Mouse (Mus musculus): ENCODE measurements around the gene Tbcb. TPM values are rescaled to one million over a fixed set of nuclear protein-coding genes. Genes with fewer than 3 reads are reported as not detected.
"Not testable (repeated sequence)": the region's sequence is repeated elsewhere in the genome, so short reads cannot be mapped to it uniquely, and the experiment has no call there.

The Tbcb gene
- polyA plus RNA-seq, 1 experiment from 2014 or later, result 151 TPM

DNA sequence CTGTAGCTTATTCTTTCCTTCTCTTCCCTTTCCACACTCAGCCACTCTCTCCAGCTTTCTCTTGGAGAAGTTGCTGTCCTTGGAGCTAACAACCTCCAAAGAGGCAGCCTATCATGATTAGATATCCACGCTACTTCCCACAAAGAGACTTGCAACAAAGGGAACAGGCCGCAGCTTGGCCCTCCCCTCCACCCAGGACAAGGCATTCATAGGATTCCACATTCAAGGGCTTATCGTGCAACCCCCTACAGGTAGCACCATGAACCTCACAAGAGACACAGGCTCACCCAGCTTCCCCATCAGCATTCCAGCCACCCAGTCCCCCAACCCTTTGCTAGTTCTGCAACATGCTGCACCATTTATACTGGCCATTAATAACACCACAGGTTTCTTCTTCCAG, 34.7 kb upstream of the Tbcb start:
- Histone ChIP-seq H3K9ac (ENCODE audit: low read length) (no peak overlapping the region), H3K4me1 (ENCODE audit: control insufficient read depth, insufficient read depth, low read length) (no peaks in the 10 kb centered on the region), H3K27ac (ENCODE audit: low read length) (no peak overlapping the region), H3K36me3 (ENCODE audit: control insufficient read depth, insufficient read depth, low read length) (no peaks in the 10 kb centered on the region), H3K27me3 (ENCODE audit: control insufficient read depth, insufficient read depth, low read length) (no peaks in the 10 kb centered on the region), H3K4me2 (ENCODE audit: low read depth, low read length) (no peak overlapping the region), H3K9me3 (replicated peaks; ENCODE audit: control insufficient read depth, low read length) (no peaks in the 10 kb centered on the region), H3K4me3 (replicated peaks; ENCODE audit: low read length) (no peak overlapping the region)
- no peak for ATAC-seq (ENCODE audit: insufficient read depth, low FRiP score)
- 70% methylated on average over 3 of the region's 3 CpGs for WGBS

DNA sequence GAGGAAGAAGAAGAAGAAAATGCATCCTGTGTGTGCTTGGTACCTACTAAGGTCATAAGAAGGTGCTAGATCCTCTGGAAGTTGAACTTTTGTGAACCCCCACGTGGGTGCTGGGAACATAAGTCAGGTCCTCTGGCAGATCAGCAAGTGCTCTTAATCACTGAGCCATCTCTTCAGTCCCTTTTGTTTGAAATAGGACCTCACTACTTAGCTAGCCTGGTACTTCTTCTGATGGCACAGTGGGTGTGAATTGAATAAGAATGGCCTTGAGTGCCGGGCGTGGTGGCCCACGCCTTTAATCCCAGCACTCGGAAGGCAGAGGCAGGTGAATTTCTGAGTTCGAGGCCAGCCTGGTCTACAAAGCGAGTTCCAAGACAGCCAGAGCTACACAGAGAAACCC, 33.9 kb upstream of the Tbcb start:
- 81% methylated on average over 7 of the region's 7 CpGs for WGBS
- H3K9me3 ChIP-seq (replicated peaks; ENCODE audit: control insufficient read depth, low read length), result no peaks in the 10 kb centered on the region
- ATAC-seq (ENCODE audit: insufficient read depth, low FRiP score), result no peak

DNA sequence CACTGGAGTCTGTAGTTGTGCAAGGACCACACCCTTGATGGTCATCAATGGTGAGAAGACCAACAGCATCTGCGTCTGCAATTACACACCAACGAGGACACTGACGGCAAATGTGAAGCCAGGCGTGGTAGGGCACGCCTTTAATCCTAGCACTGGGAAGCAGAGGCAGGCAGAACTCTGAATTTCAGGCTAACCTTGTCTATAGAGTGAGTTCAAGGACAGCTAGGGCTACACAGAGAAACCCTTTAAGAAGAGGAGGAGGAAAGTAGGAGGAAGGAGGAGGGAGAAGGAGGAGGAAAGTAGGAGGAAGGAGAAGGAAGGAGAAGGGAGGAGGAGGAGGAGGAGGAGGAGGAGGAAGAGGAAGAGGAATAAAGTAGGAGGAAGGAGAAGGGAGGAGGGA, 33.5 kb upstream of the Tbcb start:
- H3K4me2 ChIP-seq (ENCODE audit: low read depth, low read length), result no peak overlapping the region
- 0 out of 2 replicates have a peak, but pooled peaks cover 2% of the 10 kb centered on the region for H3K36me3 ChIP-seq (ENCODE audit: control insufficient read depth, insufficient read depth, low read length)
- ATAC-seq (ENCODE audit: insufficient read depth, low FRiP score), result no peak
- H3K9ac ChIP-seq (ENCODE audit: low read length), result no peak overlapping the region
- H3K27ac ChIP-seq (ENCODE audit: low read length), result no peak overlapping the region
- no peak overlapping the region for H3K4me3 ChIP-seq (replicated peaks; ENCODE audit: low read length)
- H3K9me3 ChIP-seq (replicated peaks; ENCODE audit: control insufficient read depth, low read length), result no peaks in the 10 kb centered on the region
- no peaks in the 10 kb centered on the region for H3K27me3 ChIP-seq (ENCODE audit: control insufficient read depth, insufficient read depth, low read length)
- no peaks in the 10 kb centered on the region for H3K4me1 ChIP-seq (ENCODE audit: control insufficient read depth, insufficient read depth, low read length)
- WGBS, result 87% methylated on average over 5 of the region's 5 CpGs

More for the DNA sequence above, 33.9 kb upstream of the Tbcb start:
- no peaks in the 10 kb centered on the region for H3K4me1 ChIP-seq (ENCODE audit: control insufficient read depth, insufficient read depth, low read length)
- H3K27me3 ChIP-seq (ENCODE audit: control insufficient read depth, insufficient read depth, low read length), result no peaks in the 10 kb centered on the region
- H3K4me2 ChIP-seq (ENCODE audit: low read depth, low read length), result no peak overlapping the region
- H3K36me3 ChIP-seq (ENCODE audit: control insufficient read depth, insufficient read depth, low read length), result 0 out of 2 replicates have a peak, but pooled peaks cover 2% of the 10 kb centered on the region
- no peak overlapping the region for H3K9ac ChIP-seq (ENCODE audit: low read length)
- H3K27ac ChIP-seq (ENCODE audit: low read length), result no peak overlapping the region
- H3K4me3 ChIP-seq (replicated peaks; ENCODE audit: low read length), result no peak overlapping the region

DNA sequence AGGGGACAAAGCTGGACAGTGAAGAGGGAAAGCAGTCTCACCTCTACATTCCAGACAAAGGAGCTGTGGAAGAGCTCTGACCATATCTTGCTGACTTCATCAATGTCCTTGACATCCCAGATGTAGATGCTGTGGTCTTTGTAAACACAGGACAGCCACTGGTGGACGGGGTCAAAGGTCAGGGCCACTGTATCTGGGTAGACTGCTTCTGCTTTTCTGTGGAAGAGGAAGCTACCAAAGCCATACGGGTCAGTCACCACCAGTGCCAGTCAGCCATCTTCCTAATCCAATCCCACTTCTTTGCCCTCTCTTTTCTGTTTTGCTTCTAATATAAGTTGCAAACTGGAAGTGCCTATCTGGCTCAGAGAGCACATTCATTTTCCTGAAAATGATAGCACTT, 33.0 kb upstream of the Tbcb start:
- Histone ChIP-seq H3K4me3 (replicated peaks; ENCODE audit: low read length) (no peak overlapping the region), H3K9me3 (replicated peaks; ENCODE audit: control insufficient read depth, low read length) (no peaks in the 10 kb centered on the region), H3K36me3 (ENCODE audit: control insufficient read depth, insufficient read depth, low read length) (0 out of 2 replicates have a peak, but pooled peaks cover 2% of the 10 kb centered on the region), H3K4me1 (ENCODE audit: control insufficient read depth, insufficient read depth, low read length) (no peaks in the 10 kb centered on the region), H3K4me2 (ENCODE audit: low read depth, low read length) (no peak overlapping the region), H3K27me3 (ENCODE audit: control insufficient read depth, insufficient read depth, low read length) (no peaks in the 10 kb centered on the region), H3K9ac (ENCODE audit: low read length) (no peak overlapping the region), H3K27ac (ENCODE audit: low read length) (no peak overlapping the region)
- ATAC-seq (ENCODE audit: insufficient read depth, low FRiP score), result no peak
- WGBS, result 71% methylated on average over 2 of the region's 2 CpGs

DNA sequence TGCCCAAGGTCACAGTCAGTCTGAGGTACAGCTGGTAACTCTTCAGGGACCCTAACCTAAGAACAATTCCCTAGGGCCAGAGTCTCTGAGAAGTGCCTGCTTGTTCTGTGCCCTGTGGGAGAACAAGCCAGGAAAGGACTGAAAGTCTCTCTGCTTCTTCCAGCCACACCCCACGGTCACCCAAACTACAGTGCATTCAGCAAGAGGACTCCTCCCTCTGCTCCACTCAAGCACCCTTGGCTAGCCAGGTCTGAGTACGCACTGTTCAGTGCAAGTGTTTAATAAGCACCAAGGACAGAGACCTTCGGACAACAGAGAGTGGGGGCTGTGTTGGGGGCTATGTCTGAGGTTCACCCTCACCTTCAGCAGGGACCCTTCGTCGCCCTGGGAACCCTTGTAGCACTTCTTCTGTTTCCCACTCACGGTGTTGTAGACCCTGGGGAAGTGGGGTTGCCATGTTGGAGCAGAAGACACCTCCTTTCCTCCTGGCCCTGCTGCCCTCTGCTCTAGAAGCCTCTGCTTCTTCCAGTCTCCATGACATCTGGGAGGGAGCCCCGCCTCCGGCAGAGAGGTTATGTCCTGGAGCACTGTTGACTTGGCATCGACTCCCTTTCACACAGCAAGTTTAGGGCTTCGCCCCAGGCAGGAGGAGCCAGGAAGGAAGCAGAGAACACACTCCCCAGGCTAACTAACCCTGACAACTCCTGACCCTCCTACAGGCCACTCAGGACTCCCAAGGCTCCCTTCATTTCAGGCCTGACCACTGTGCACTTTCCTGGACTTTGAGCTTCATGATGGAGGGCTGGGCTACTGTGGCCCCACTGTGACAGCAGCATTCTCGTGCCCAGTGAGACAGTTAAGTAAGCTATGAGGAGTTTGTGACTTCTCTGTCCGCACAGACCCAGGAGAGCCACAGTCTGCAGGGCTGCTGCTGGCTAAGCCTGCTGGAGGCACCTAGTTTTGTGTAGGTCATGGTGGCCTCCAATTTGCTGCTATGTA, 20.2 kb upstream of the Tbcb start:
- 71% methylated on average over 12 of the region's 12 CpGs for WGBS
- no peak overlapping the region for H3K9ac ChIP-seq (ENCODE audit: low read length)
- H3K4me3 ChIP-seq (replicated peaks; ENCODE audit: low read length), result no peak overlapping the region
- no peaks in the 10 kb centered on the region for H3K4me1 ChIP-seq (ENCODE audit: control insufficient read depth, insufficient read depth, low read length)
- H3K27ac ChIP-seq (ENCODE audit: low read length), result no peak overlapping the region
- ATAC-seq (ENCODE audit: insufficient read depth, low FRiP score), result 0 out of 2 replicates have a peak, but pooled peaks have one; percentile 44
- H3K9me3 ChIP-seq (replicated peaks; ENCODE audit: control insufficient read depth, low read length), result no peaks in the 10 kb centered on the region
- no peak overlapping the region for H3K4me2 ChIP-seq (ENCODE audit: low read depth, low read length)
- no peaks in the 10 kb centered on the region for H3K27me3 ChIP-seq (ENCODE audit: control insufficient read depth, insufficient read depth, low read length)
- no peaks in the 10 kb centered on the region for H3K36me3 ChIP-seq (ENCODE audit: control insufficient read depth, insufficient read depth, low read length)

DNA sequence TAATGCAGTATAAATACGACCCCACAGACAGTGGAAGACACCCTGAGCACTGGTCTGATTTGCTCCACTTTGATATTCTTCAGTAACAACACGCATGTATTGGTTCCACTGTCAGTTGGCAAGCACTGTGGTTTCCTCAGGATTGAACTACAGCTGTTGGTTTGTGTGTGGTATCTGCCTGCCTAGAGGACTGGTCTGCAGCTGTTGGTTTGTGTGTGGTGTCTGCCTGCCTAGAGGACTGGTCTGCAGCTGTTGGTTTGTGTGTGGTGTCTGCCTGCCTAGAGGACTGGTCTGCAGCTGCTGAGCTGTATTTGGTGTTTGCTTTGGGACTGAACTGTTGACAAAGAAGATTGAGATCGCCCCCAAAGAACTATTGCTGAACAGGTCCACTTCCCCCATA, 5.3 kb upstream of the Tbcb start:
- H3K27me3 ChIP-seq (ENCODE audit: control insufficient read depth, insufficient read depth, low read length); H3K4me3 ChIP-seq (replicated peaks; ENCODE audit: low read length); H3K4me1 ChIP-seq (ENCODE audit: control insufficient read depth, insufficient read depth, low read length); H3K36me3 ChIP-seq (ENCODE audit: control insufficient read depth, insufficient read depth, low read length); H3K27ac ChIP-seq (ENCODE audit: low read length); ATAC-seq (ENCODE audit: insufficient read depth, low FRiP score); H3K9me3 ChIP-seq (replicated peaks; ENCODE audit: control insufficient read depth, low read length); H3K4me2 ChIP-seq (ENCODE audit: low read depth, low read length); H3K9ac ChIP-seq (ENCODE audit: low read length): not testable (repeated sequence)
- WGBS, result 85% methylated on average over 3 of the region's 3 CpGs

DNA sequence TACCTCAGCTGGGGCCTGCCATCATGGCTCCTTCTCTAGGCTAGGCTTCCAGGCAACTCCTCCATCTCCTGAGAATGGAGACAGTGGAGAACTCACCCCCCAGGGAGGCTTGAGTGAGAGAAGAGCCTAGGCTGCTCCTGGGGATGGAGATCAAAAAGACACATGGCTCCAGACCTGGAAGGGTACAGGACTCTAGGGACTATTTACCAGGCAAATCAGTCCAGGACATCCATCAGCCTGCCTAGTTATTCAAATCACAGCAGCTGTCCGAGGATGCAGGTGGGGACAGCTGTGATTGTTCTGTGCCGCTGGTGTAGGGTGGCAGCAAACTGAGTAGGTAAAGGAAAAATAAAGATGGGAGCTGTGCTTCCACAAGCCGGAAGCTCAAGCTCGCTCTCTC, 3.6 kb upstream of the Tbcb start, which contains the start of gene Ovol3:
TSS of gene Ovol3 (minus strand) at position 101 of the 400 bp plus-strand sequence.
- 77% methylated on average over 4 of the region's 4 CpGs for WGBS
- H3K4me2 ChIP-seq (ENCODE audit: low read depth, low read length), result no peak within 1 kb of the TSS
- H3K4me3 ChIP-seq (replicated peaks; ENCODE audit: low read length), result no peak within 1 kb of the TSS
- no peak for ATAC-seq (ENCODE audit: insufficient read depth, low FRiP score)
- H3K27ac ChIP-seq (ENCODE audit: low read length), result no peak within 1 kb of the TSS
- no peaks in the 10 kb centered on the region for H3K36me3 ChIP-seq (ENCODE audit: control insufficient read depth, insufficient read depth, low read length)
- H3K9ac ChIP-seq (ENCODE audit: low read length), result no peak within 1 kb of the TSS
- H3K9me3 ChIP-seq (replicated peaks; ENCODE audit: control insufficient read depth, low read length), result no peaks in the 10 kb centered on the region
- H3K4me1 ChIP-seq (ENCODE audit: control insufficient read depth, insufficient read depth, low read length), result peaks cover 14% of the 10 kb centered on the region
- no peaks in the 10 kb centered on the region for H3K27me3 ChIP-seq (ENCODE audit: control insufficient read depth, insufficient read depth, low read length)

DNA sequence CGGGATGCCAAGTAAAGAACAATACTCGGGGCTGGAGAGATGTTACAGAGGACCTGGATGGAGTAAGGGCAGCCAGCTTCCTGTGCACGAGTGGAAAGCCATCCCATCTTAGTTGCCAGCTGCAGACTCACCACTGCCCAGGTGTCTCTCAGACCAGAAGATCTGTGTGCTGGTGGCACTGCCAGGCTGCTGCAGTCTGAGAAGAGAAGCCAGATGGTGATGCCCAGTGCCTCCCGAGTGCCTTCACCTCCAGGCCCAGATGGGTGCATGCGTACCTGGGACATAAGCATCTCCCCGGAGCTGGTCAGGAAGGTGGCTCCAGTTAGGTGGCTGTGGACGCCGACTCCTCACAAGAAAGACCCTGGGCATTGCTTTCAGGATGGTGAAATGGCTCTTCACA, 3.0 kb upstream of the Tbcb start:
- WGBS, result 88% methylated on average over 8 of the region's 8 CpGs

DNA sequence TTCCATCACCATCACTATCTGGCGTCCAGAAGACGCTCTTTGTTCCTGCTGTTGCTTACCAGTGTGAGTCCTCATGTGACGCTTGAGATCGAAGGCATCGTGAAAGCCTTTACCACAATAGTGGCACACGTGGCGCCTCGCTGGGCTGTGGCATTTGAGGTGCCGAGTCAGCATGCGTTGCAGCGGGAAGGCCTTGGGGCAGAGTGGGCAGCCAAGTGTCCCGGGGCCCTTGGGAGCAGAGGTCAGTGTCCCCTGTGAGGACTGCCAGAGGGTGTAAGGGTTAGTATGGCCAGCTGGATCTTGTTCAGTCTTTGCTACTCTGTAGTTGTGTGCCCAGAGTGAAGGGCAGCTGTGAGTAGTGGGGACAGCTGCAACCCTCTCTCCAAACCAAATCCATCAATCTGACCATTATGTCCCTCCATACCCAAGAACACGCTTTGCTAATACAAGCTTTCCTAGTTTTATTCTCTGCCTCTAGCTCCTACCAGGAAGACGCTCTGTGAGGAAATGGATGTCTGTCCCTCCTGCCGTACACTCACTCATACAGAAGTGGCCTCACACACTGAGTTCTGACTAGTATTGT, 2.3 kb upstream of the Tbcb start:
- H3K4me1 ChIP-seq (ENCODE audit: control insufficient read depth, insufficient read depth, low read length), result peaks cover 14% of the 10 kb centered on the region
- H3K9ac ChIP-seq (ENCODE audit: low read length), result no peak overlapping the region
- H3K27me3 ChIP-seq (ENCODE audit: control insufficient read depth, insufficient read depth, low read length), result no peaks in the 10 kb centered on the region
- ATAC-seq (ENCODE audit: insufficient read depth, low FRiP score), result no peak
- WGBS, result 87% methylated on average over 15 of the region's 15 CpGs
- no peaks in the 10 kb centered on the region for H3K36me3 ChIP-seq (ENCODE audit: control insufficient read depth, insufficient read depth, low read length)
- no peak overlapping the region for H3K27ac ChIP-seq (ENCODE audit: low read length)
- H3K4me3 ChIP-seq (replicated peaks; ENCODE audit: low read length), result no peak overlapping the region
- H3K9me3 ChIP-seq (replicated peaks; ENCODE audit: control insufficient read depth, low read length), result no peaks in the 10 kb centered on the region
- H3K4me2 ChIP-seq (ENCODE audit: low read depth, low read length), result no peak overlapping the region

More for the DNA sequence above, 3.0 kb upstream of the Tbcb start:
- ATAC-seq (ENCODE audit: insufficient read depth, low FRiP score), result no peak
- Histone ChIP-seq H3K27me3 (ENCODE audit: control insufficient read depth, insufficient read depth, low read length) (no peaks in the 10 kb centered on the region), H3K4me1 (ENCODE audit: control insufficient read depth, insufficient read depth, low read length) (peaks cover 14% of the 10 kb centered on the region), H3K9me3 (replicated peaks; ENCODE audit: control insufficient read depth, low read length) (no peaks in the 10 kb centered on the region), H3K4me2 (ENCODE audit: low read depth, low read length) (no peak overlapping the region), H3K27ac (ENCODE audit: low read length) (no peak overlapping the region), H3K9ac (ENCODE audit: low read length) (no peak overlapping the region), H3K4me3 (replicated peaks; ENCODE audit: low read length) (no peak overlapping the region), H3K36me3 (ENCODE audit: control insufficient read depth, insufficient read depth, low read length) (no peaks in the 10 kb centered on the region)
